Mouse (Mus musculus): Measurements from ENCODE around the gene Fes.

Gene Fes

GRCm38 (mm10) chr7:80343270-80344018 lies 44.3 kb downstream of the Fes start:
- no peak for DNase-seq

- peak; percentile 95 to 96 for DNase-seq
Measured at GRCm38 (mm10) chr7:80342858-80343257, 44.9 kb downstream of the Fes start, which contains the start of gene Hddc3. Gene Hddc3 (plus strand): TSS chr7:80343104.

DNA sequence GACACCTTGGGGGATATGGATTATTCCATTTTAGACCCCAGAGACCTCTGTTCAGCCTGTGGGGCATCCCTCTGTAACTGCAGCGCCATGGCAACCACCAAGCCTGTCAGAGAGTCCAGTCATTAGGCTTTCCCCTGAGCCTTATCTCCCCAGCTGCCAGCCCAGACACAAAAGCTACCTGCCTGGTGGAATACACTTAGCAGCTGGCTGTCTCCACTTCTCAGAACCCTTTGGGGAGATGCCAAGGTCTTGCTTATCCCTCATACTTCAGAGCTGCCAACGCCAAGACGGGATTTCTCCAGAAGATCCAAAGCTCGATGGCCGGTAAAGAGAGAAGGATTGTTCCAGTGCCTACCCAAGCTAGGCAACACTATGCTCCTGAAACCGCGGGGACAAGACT lies 46.0 kb downstream of the Fes start:
- DNase-seq: no peak

GRCm38 (mm10) chr7:80340793-80341192 lies 47.0 kb downstream of the Fes start, which contains the start of gene Unc45a:
Gene Unc45a (minus strand): TSS chr7:80341005.
- peak; percentile 84 to 87 for DNase-seq

DNA sequence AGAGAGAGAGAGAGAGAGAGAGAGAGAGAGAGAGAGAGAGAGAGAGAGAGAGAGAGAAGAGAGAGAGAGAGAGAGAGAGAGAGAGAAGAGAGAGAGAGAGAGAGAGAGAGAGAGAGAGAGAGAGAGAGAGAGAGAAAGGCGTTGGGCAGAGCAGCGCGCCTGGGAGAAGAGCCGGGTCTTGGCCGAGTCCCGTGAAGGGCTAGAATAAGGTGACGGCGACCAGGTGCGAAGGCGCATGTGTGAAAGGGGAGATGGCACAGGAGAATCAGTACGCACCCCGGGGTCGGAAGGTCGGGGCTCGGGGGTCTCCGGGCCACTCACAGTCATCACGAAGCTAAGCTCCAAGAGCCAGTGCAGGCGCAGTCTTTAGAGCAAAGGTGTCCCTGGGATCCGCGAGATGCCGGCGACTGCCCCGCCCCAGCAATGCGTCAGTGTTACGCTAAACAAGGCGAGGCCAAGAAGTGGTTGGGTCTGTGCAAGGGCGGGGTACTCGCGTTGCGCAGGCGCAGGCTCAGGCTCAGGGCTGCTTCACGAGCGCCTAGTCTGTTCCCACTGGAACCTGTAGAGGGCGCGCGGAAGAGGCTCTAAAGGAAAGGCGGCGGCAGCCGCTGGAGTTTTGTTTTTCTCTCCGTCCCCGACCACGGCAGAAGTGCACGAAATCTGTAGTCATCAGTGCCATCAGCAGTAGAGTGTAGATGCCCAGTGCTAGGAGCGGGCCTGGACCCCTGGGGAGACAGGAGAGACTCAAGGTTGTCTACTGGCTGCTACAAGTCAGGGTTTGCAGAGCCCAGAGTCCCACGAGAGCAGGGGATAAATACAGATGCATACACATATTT lies 47.7 kb downstream of the Fes start:
- peak; percentile 98 to 99 for DNase-seq

DNA sequence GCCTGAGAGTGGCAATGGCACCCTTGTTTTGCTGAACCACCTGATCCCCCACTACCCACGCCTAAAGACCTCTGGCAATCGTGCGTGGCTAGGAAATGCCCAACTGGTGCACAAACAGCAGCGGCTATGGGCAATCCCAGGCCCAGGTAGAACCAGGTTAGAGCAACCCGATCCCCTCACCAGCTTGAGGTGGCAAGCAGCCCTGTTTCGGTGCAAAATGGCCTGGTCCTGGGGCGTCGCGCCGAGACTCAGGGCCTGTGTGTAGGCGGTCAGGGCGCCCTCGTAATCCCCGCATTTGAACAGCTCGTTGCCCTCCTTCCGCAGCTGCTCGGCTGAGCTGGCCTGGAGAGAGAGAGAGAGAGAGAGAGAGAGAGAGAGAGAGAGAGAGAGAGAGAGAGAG lies 48.4 kb downstream of the Fes start:
- DNase-seq: peak; percentile 46 to 47

- no peak for DNase-seq
Measured at GRCm38 (mm10) chr7:80336932-80337331, 50.8 kb downstream of the Fes start.

DNA sequence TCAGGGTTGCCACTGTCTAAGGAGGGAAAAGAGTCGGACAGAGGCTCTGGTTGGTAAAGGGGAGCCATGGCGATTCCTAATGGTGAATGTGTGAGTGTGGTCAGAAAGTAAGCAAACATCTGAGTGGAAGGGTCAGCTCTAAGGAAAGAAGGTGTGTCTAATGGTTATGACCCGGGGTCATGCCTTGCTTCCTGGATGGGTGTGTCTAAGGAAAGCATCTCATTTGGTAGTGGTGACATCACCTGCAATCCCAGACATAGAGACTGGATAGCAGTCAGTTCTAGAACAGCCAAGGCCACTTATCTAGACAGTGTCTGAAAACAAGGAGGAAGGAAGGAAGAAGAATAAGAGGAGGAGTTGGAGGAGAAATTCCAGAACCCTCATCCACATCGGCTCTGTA lies 52.9 kb downstream of the Fes start:
- no peak for DNase-seq

DNA sequence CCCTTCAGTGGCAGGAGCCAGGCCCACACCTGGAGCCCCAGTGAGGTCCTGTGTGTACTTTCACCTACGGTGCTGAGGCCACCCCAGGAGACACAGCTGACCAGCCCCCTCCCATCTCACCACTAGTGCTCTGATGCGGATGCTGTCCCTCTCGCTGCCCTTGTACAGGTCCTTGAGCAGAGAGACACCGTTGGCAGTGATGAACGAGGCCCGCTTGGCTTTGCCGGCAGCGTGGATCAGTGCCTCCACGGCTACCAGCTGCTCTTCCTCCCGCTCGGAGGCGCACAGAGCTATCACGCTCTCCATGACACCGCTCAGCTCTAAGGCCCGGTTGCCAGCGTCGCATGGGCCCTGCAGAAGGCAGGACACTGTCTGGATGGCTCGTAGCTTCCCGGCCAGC lies 56.3 kb downstream of the Fes start:
- no peak for DNase-seq

DNA sequence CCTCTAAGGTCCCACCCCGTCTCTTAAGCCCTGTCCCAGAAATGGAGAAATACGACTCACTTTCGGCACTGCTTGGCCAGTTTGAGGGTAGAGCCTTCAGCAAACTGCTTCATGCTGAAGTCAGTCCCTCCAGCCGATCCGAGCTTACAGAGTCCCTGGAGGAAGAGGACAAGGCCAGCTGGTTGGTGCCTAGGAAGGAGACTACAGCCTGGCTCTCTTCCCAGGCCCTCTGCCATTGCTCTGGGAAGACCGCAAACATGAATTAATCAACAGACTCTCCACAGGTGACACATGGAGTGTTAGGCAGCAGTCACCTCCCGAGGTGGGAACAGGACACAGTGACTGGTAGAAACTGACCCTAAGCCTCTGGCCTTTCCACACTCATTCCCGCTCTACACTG lies 57.5 kb downstream of the Fes start:
- no peak for DNase-seq
